8 mouse cellular contexts compared by ENCODE assay signal in the genomic region with DNA sequence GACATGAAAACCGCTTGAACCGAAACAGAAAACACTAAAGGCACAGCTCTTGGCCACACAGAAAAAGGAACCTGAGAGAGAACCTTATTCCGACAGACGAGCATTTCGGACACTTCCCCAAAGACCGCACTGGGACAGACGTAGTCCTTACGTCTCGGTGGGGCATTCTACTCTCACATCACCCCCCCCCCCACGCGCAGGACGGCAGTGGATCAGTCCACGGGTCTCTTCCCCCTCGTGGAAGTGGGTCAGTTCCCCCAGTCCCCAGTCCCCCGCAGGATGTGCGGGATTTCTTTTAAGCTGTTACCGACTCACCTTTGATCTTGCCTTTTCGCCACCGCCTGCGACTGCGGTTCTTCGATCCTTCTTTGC. TPM values are rescaled to one million over a fixed set of nuclear protein-coding genes. Genes with fewer than 3 reads are reported as not detected.
DNase-seq lines count a peak whose midpoint lies in the region; ATAC-seq and TF ChIP-seq lines count a peak whose summit lies in the region.

No protein-coding gene starts in this region.

- TF ChIP-seq CTCF in liver, postnatal 0 days (IDR thresholded peaks at IDR 0.05; ENCODE audit: low read depth) = no peak

- intact Hi-C loops in heart, postnatal 25 days (cut with DNase I) = no loop called here

- H3K4me2 ChIP-seq in heart, embryonic 11.5 days = peak overlapping the region; percentile 83
- H3K4me2 ChIP-seq in forebrain, embryonic 16.5 days (ENCODE audit: low read length) = peak overlapping the region; percentile 77
- peak overlapping the region; percentile 83 for H3K4me2 ChIP-seq in liver, postnatal 0 days (ENCODE audit: low read depth, low read length)

- WGBS in heart, embryonic 11.5 days (ENCODE audit: insufficient replicate concordance) = 3% methylated on average over 22 of the region's 22 CpGs
- WGBS in forebrain, embryonic 16.5 days = under 1% methylated on average over 22 of the region's 22 CpGs
- WGBS in liver, postnatal 0 days (ENCODE audit: insufficient replicate concordance) = 1% methylated on average over 22 of the region's 22 CpGs

- peaks cover 10% of the 10 kb centered on the region; the same call in 1 of the 2 replicates for H3K27me3 ChIP-seq in heart, embryonic 11.5 days (ENCODE audit: control insufficient read depth, insufficient read depth, low read length)
- no peaks in the 10 kb centered on the region for H3K27me3 ChIP-seq in forebrain, embryonic 16.5 days (replicated peaks; ENCODE audit: control insufficient read depth, insufficient read depth, low read length)
- no peaks in the 10 kb centered on the region for H3K27me3 ChIP-seq in liver, postnatal 0 days (ENCODE audit: insufficient read depth, low read length)

- 0 out of 2 replicates have a peak, but pooled peaks cover 2% of the 10 kb centered on the region for H3K36me3 ChIP-seq in heart, embryonic 11.5 days (ENCODE audit: control insufficient read depth, insufficient read depth, low read length)
- H3K36me3 ChIP-seq in ES-E14 (ENCODE audit: control insufficient read depth, insufficient read depth, low read length, poor library complexity, severe bottlenecking) = no peaks in the 10 kb centered on the region
- H3K36me3 ChIP-seq in forebrain, embryonic 16.5 days (ENCODE audit: control insufficient read depth, insufficient read depth) = no peaks in the 10 kb centered on the region
- H3K36me3 ChIP-seq in liver, postnatal 0 days (replicated peaks; ENCODE audit: insufficient read depth, low read length) = no peaks in the 10 kb centered on the region

- no peaks in the 10 kb centered on the region for H3K9me3 ChIP-seq in heart, embryonic 11.5 days (replicated peaks; ENCODE audit: control insufficient read depth, low read length)
- H3K9me3 ChIP-seq in ES-E14 (ENCODE audit: control insufficient read depth, insufficient read depth, low read depth, low read length) = no peaks in the 10 kb centered on the region
- H3K9me3 ChIP-seq in forebrain, embryonic 16.5 days (ENCODE audit: control insufficient read depth, low read length) = no peaks in the 10 kb centered on the region
- H3K9me3 ChIP-seq in liver, postnatal 0 days (ENCODE audit: low read length) = no peaks in the 10 kb centered on the region

- in situ Hi-C loops in ES-E14 (cut with MboI; ENCODE audit: low sequenced_read_pairs in 2 of 2, unreplicated experiment in 2 of 2) = no loop called here

- TF ChIP-seq EP300 in liver, postnatal 0 days (IDR thresholded peaks at IDR 0.05; ENCODE audit: low read depth) = no peak

- peak overlapping the region; percentile 69 for H3K4me3 ChIP-seq in heart, embryonic 11.5 days (ENCODE audit: low read depth, low read length)
- peak overlapping the region; percentile 73 to 92 for H3K4me3 ChIP-seq in ES-E14 (ENCODE audit: insufficient read depth in 1 of 2, low read depth in 1 of 2, low read length in 2 of 2, poor library complexity in 1 of 2, severe bottlenecking in 1 of 2)
- H3K4me3 ChIP-seq in forebrain, embryonic 16.5 days (replicated peaks; ENCODE audit: low read length) = peak overlapping the region; percentile 56
- peak overlapping the region; percentile 63 for H3K4me3 ChIP-seq in liver, postnatal 0 days (ENCODE audit: low read depth, low read length)

- DNase-seq in heart, postnatal 25 days (ENCODE audit: low spot score) = no peak
- no peak for DNase-seq in ES-E14 (ENCODE audit: low read depth, low spot score)
- no peak for DNase-seq in liver, postnatal 0 days
- DNase-seq in adrenal gland, adult (ENCODE audit: inconsistent age in 2 of 2, low spot score in 1 of 2) = no peak
- no peak for DNase-seq in ovary, postnatal 14 days (ENCODE audit: low spot score)
- DNase-seq in adrenal gland, postnatal 36 days = no peak

- peaks cover 10% of the 10 kb centered on the region for H3K4me1 ChIP-seq in heart, embryonic 11.5 days (ENCODE audit: control insufficient read depth, insufficient read depth, low read length)
- H3K4me1 ChIP-seq in ES-E14 (ENCODE audit: control insufficient read depth in 2 of 2, insufficient read depth in 2 of 2, low read length in 2 of 2, poor library complexity in 1 of 2) = peaks cover 2 to 8% of the 10 kb centered on the region in 2 experiments; a peak in 1 of 4 replicates
- H3K4me1 ChIP-seq in forebrain, embryonic 16.5 days (replicated peaks; ENCODE audit: control insufficient read depth, insufficient read depth, low read length) = peaks cover 31% of the 10 kb centered on the region
- H3K4me1 ChIP-seq in liver, postnatal 0 days (ENCODE audit: insufficient read depth) = peaks cover 41% of the 10 kb centered on the region

- H3K9ac ChIP-seq in heart, embryonic 11.5 days (ENCODE audit: low read depth, low read length) = peak overlapping the region; percentile 68
- H3K9ac ChIP-seq in ES-E14 (ENCODE audit: insufficient read depth, low read depth, low read length, poor library complexity, severe bottlenecking) = peak overlapping the region; percentile 76
- peak overlapping the region; percentile 66 for H3K9ac ChIP-seq in forebrain, embryonic 16.5 days (replicated peaks; ENCODE audit: low read depth, low read length)
- peak overlapping the region; percentile 72 for H3K9ac ChIP-seq in liver, postnatal 0 days (replicated peaks)

- no peak overlapping the region for H3K27ac ChIP-seq in heart, embryonic 11.5 days (ENCODE audit: low read depth, low read length)
- no peak overlapping the region for H3K27ac ChIP-seq in ES-E14 (ENCODE audit: insufficient read depth, low read depth, low read length, poor library complexity, severe bottlenecking)
- H3K27ac ChIP-seq in forebrain, embryonic 16.5 days (ENCODE audit: low read length) = peak overlapping the region; percentile 51
- peak overlapping the region; percentile 79 for H3K27ac ChIP-seq in liver, postnatal 0 days (ENCODE audit: low read depth)

- peak; percentile 2; the same call in 1 of the 2 replicates for ATAC-seq in heart, embryonic 11.5 days (replicated peaks; ENCODE audit: insufficient number of reproducible peaks, low FRiP score, low TSS enrichment)
- ATAC-seq in forebrain, embryonic 16.5 days = peak; percentile 51
- peak; percentile 12 for ATAC-seq in liver, postnatal 0 days

TF ChIP-seq in ES-E14, 5 proteins besides CTCF, POLR2A, EP300 and RAD21:
- TF ChIP-seq MAFK (IDR thresholded peaks at IDR 0.05; ENCODE audit: insufficient read depth, low read depth, low read length) (no peak), ZNF384 (IDR thresholded peaks at IDR 0.05; ENCODE audit: low read depth, low read length) (no peak), CHD2 (IDR thresholded peaks at IDR 0.05; ENCODE audit: low read depth, low read length) (no peak), HCFC1 (IDR thresholded peaks at IDR 0.05; ENCODE audit: borderline replicate concordance, insufficient read depth, low read length) (no peak), ZC3H11A (IDR thresholded peaks at IDR 0.05; ENCODE audit: borderline replicate concordance, low read depth, low read length) (no peak)

RNA-seq across cellular contexts. Expression of gene Lipe, which starts 3.3 kb away (rescaled TPM):
- 1.6 and 2.1 TPM in 2 replicates for polyA plus RNA-seq in heart, embryonic 11.5 days (2014; fragmentation: Nextera tagmentation; extraction: Ambion mirVana)
- total RNA-seq in heart, postnatal 25 days (2021) = 10 to 100 TPM; 40.5 to 41.5 TPM
- 3.8 and 4.7 TPM in 2 replicates for total RNA-seq in ES-E14 (2012; rRNA removed)
- 17.7 and 18.5 TPM in 2 replicates for polyA plus RNA-seq in forebrain, embryonic 16.5 days (2015; fragmentation: Nextera tagmentation; extraction: Ambion mirVana)
- 5.2 and 5.5 TPM in 2 replicates for polyA plus RNA-seq in liver, postnatal 0 days (2015; fragmentation: Nextera tagmentation; extraction: Ambion mirVana)
- total RNA-seq in adrenal gland, postnatal 36 days (2021) = 100 to 1,000 TPM; 342 to 355 TPM

RNA-seq across cellular contexts. Expression of gene Cxcl17, which starts 17.5 kb away (rescaled TPM):
- not detected in 2 replicates for polyA plus RNA-seq in heart, embryonic 11.5 days (2014; fragmentation: Nextera tagmentation; extraction: Ambion mirVana)
- total RNA-seq in heart, postnatal 25 days (2021) = not detected
- 0.31 TPM in 1 of 2 replicates, not detected in the other for total RNA-seq in ES-E14 (2012; rRNA removed)
- polyA plus RNA-seq in forebrain, embryonic 16.5 days (2015; fragmentation: Nextera tagmentation; extraction: Ambion mirVana) = 0.34 and 0.96 TPM in 2 replicates
- polyA plus RNA-seq in liver, postnatal 0 days (2015; fragmentation: Nextera tagmentation; extraction: Ambion mirVana) = not detected in 2 replicates
- total RNA-seq in adrenal gland, postnatal 36 days (2021) = not detected

RNA-seq across cellular contexts. Expression of gene Cnfn, which starts 25.6 kb away (rescaled TPM):
- not detected in 2 replicates for polyA plus RNA-seq in heart, embryonic 11.5 days (2014; fragmentation: Nextera tagmentation; extraction: Ambion mirVana)
- total RNA-seq in heart, postnatal 25 days (2021) = not detected
- not detected in 2 replicates for total RNA-seq in ES-E14 (2012; rRNA removed)
- 0.50 TPM in 1 of 2 replicates, not detected in the other for polyA plus RNA-seq in forebrain, embryonic 16.5 days (2015; fragmentation: Nextera tagmentation; extraction: Ambion mirVana)
- not detected in 2 replicates for polyA plus RNA-seq in liver, postnatal 0 days (2015; fragmentation: Nextera tagmentation; extraction: Ambion mirVana)
- total RNA-seq in adrenal gland, postnatal 36 days (2021) = not detected

Comparison
In these comparisons a context has a peak if more than half of its experiments do, and no peak if none do; other contexts are left out.
1. H3K27ac ChIP-seq: peak in forebrain, embryonic 16.5 days (single experiment) and liver, postnatal 0 days (single experiment); none in heart, embryonic 11.5 days (single experiment) and ES-E14 (single experiment).
2. RNA of gene Lipe, which starts 3.3 kb away (total RNA-seq): 342 to 355 TPM in adrenal gland, postnatal 36 days; 40.5 to 41.5 TPM in heart, postnatal 25 days and 3.8 to 4.7 TPM in ES-E14; every median in the first group is over 4 times any median in the second.
3. Peak in every context shown above with its lines, with median percentiles within 50 percentile points of each other: ATAC-seq, H3K4me2 ChIP-seq, H3K4me3 ChIP-seq and H3K9ac ChIP-seq.